Mouse (Mus musculus) brain, embryonic 14.5 days (tissue): ENCODE measurements around the gene Pde4d. TPM values are rescaled to one million over a fixed set of nuclear protein-coding genes. Genes with fewer than 3 reads are reported as not detected.

Experiments
- DNase-seq: peaks from one replicate; pipeline ENCODE4 v3.0.0-alpha.2; 2011; ENCODE audit warnings: low read depth
- CTCF ChIP-seq: fragments of 200-500 bp; IDR thresholded peaks from 2 replicates; pipeline ENCODE4 v1.5.1; 2012; ENCODE audit warnings: inconsistent platforms, mild to moderate bottlenecking, moderate library complexity, borderline replicate concordance; ENCODE audit not compliant: insufficient read depth, insufficient read length; ENCODE audit errors: extremely low read depth
- POLR2A ChIP-seq: fragments of 200-500 bp; IDR thresholded peaks from 2 replicates; pipeline ENCODE4 v1.6.1; 2012; ENCODE audit warnings: mild to moderate bottlenecking, inconsistent platforms, borderline replicate concordance; ENCODE audit not compliant: poor library complexity, insufficient read depth, insufficient read length, severe bottlenecking; ENCODE audit errors: extremely low read depth
- polyA plus RNA-seq: library from polyadenylated mRNA; depleted of rRNA; stranded (reverse); fragments of >200 nt; gene quantifications from 2 replicates; pipeline ENCODE4 v1.2.3, GENCODE M21; 2012

Gene Pde4d
- polyA plus RNA-seq, 1 experiment: 34.9 TPM

DNA sequence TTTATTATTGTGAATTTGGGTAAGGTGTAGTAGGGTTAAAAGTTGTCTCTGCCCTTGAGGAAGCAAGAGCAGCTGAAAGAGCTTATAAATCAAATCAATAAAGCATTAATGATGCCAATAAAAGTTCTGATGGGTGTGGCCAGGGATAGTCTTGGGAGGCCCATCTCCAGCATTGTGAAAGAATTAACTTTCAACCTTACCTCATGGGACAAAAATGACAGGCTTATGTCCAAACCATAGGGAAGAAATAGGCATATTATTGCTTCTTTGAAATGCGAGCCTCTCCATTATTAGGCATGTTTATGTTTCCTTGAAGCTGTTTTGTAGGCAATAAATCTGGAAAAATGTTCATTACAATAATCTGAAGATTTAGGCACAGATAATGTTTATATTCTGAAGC is 10.7 kb upstream of the Pde4d start:
- no peak for DNase-seq
- no peak for TF ChIP-seq CTCF
- TF ChIP-seq POLR2A: no peak

DNA sequence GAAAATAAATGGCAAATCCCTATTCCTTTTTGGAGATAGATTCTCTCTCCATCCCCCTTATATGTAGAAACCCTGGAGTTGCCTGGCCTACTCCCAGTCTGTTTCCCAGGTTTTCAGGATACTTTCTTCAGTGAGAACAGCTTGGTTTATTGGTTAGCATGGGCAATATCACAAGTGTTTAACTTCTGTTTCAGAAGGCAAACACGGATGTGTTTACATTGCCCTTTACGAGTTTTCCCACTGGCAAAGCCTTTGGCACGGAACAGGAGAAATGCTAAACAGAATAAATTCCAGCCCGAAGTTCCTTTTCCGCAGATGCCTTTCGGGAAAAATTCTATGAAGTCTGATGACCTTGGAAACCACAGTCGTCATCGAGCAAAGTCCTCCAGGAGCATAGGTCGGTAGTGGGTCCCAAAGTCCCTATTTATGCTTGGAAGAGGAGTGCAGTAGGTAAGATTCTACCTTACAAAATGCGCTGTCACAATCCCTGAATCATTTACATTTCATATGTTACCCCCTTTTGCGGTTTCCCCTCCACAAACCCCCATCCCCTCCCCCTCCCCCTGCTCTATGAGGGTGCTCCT is 1.3 kb upstream of the Pde4d start:
- TF ChIP-seq POLR2A: no peak
- no peak for TF ChIP-seq CTCF
- DNase-seq: no peak

DNA sequence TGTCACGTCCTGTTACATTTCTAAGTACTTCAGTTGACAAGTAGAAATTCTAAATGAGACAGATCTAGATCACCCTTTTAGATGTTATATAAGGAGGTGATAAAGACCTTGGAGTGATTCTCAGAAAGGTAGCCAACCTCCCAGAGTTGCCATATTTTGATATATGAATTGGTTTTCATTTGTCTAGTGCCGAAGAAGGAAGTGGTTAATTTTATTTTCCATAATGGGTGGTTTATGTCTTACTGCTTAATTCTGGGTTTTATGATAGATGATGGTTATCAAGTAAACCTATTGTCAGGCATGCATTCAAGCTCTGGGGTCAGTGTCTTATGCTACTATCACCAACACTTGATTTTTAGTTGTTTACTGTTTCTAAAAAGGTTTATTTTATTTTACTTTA is 1.4 kb downstream of the Pde4d start:
- TF ChIP-seq POLR2A (no peak), CTCF (no peak)
- no peak for DNase-seq

- peak; percentile 25 for DNase-seq
- TF ChIP-seq POLR2A: no peak
- no peak for TF ChIP-seq CTCF
Observed at GRCm38 (mm10) chr13:108453064-108453919, 3.5 kb downstream of the Pde4d start.

- DNase-seq: no peak
- TF ChIP-seq POLR2A (no peak), CTCF (no peak)
Observed at GRCm38 (mm10) chr13:108462518-108462917, 12.8 kb downstream of the Pde4d start.

GRCm38 (mm10) chr13:108465755-108466154 is 16.0 kb downstream of the Pde4d start:
- TF ChIP-seq CTCF (no peak), POLR2A (no peak)
- DNase-seq: no peak

DNA sequence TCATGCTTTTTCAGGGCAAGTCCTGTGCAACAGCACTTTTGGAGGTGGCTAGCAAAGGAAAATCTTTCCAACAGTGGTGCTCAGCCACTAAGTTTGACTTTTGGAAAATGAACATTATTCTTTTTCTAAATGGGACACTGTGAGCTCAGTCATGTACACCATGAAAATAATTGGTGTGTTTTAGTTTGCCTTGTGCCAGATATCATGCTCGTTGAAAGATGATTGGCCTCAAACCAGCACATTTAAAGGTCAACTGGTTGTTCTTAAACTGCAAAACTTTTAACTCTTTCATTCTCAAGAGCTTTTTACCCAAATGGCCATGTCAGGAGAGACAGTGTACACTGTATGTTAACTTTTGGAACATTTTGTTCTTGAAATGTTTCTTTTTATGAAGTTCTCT is 17.3 kb downstream of the Pde4d start:
- TF ChIP-seq POLR2A (no peak), CTCF (no peak)
- no peak for DNase-seq

DNA sequence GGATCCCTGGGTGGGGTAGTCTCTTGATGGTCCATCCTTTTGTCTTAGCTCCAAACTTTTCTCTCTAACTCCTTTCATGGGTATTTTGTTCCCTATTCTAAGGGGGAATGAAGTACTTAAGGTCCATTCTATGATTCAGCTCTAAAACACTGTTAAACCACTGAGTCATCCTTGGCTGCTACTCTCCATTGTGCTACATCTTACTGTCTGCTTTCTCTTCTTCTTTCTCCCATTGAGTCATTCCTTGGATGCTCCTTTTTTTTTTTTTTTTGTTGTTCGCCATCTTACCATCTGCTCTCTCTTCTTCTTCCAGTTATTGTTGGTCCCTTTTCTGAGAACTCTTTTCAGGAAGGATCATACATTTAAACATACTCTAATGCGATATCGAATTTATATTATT is 30.7 kb downstream of the Pde4d start:
- no peak for DNase-seq
- no peak for TF ChIP-seq POLR2A
- no peak for TF ChIP-seq CTCF

- TF ChIP-seq POLR2A (no peak), CTCF (no peak)
- no peak for DNase-seq
Observed at GRCm38 (mm10) chr13:108485036-108485435, 35.3 kb downstream of the Pde4d start.

DNA sequence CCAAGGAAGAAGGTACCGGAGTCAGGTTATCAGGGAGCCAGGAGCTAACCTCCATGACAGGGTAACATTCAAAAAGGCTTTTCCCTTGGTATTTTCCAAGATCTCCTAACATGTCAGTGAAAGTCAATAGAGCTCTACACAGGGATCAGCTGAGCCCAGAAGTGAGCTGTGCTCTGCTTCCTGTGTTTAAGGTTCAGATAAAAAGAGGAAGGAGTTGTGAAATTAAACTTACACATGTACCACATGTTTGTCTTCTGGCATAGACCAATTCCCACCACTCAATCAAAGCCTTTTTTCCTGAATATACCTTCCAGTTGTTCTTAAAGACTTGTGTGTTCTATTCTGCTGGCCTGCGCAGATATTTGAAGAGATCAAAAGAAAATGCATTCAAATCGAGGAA is 37.3 kb downstream of the Pde4d start:
- TF ChIP-seq CTCF (no peak), POLR2A (no peak)
- DNase-seq: no peak

DNA sequence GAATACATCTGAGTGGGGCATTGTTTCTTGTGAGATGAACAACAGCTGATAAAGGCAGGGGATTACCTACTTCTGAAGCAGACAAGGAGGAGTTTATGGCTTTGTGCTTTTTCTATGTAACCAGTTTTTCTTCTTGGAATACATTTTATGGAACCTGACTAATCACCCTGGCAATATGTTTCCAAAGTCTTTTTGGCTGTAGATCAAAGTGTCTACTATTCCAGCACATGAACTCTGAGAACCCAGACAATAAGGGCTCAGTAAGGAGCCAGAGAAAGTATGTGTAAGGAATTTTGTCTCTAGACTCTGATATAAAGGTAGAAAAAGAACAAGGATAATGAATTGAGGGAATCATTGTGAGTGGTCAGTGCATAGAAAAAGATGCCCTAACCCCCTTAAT is 40.1 kb downstream of the Pde4d start:
- TF ChIP-seq CTCF: no peak
- no peak for TF ChIP-seq POLR2A
- DNase-seq: no peak

DNA sequence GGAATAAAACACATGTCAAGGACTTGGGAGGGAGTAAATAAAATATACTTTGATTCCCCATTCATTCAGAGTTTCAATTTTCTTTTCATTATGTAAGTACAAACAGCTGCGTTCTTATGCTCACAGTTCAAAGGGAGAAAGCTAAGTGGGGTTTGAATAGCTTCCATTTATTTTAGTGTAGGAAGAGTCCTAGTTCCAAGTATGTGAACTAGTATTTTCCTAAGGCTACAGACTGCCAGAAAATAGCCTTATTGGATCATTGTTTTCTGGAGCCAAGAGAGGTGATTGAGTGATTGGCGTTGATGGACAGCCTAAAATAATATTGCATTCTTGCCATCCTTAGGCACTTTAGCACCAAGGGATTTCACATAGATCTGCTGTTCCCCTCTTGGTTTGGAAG is 41.1 kb downstream of the Pde4d start:
- TF ChIP-seq POLR2A (no peak), CTCF (no peak)
- no peak for DNase-seq
